Mouse (Mus musculus): Measurements from ENCODE around the gene Cpeb2. TPM values are rescaled to one million over a fixed set of nuclear protein-coding genes. Genes with fewer than 3 reads are reported as not detected.

The Cpeb2 gene
- polyA plus RNA-seq, 1 experiment from 2014 or later: 0.69 TPM

GRCm38 (mm10) chr5:43240729-43241128, 7.8 kb downstream of the Cpeb2 start:
- ATAC-seq (ENCODE audit: low read depth) (no peak), DNase-seq (no peak)

GRCm38 (mm10) chr5:43246236-43246635, 13.3 kb downstream of the Cpeb2 start:
- DNase-seq (no peak), ATAC-seq (ENCODE audit: low read depth) (no peak)
- Histone ChIP-seq H3K9ac (no peak overlapping the region), H3K27me3 (no peaks in the 10 kb centered on the region), H3K36me3 (no peaks in the 10 kb centered on the region), H3K4me3 (replicated peaks) (no peak overlapping the region), H3K9me3 (replicated peaks) (no peaks in the 10 kb centered on the region), H3K4me2 (no peak overlapping the region), H3K27ac (no peak overlapping the region), H3K4me1 (replicated peaks) (no peaks in the 10 kb centered on the region)
- WGBS (ENCODE audit: insufficient replicate concordance): 84% methylated on average over 8 of the region's 8 CpGs

More at GRCm38 (mm10) chr5:43240729-43241128, 7.8 kb downstream of the Cpeb2 start:
- Histone ChIP-seq H3K9ac (no peak overlapping the region), H3K27ac (no peak overlapping the region), H3K9me3 (replicated peaks) (no peaks in the 10 kb centered on the region), H3K36me3 (no peaks in the 10 kb centered on the region), H3K4me1 (replicated peaks) (peaks cover 13% of the 10 kb centered on the region), H3K27me3 (peaks cover 7% of the 10 kb centered on the region), H3K4me3 (replicated peaks) (no peak overlapping the region), H3K4me2 (no peak overlapping the region)

- Histone ChIP-seq H3K4me3 (replicated peaks) (no peak overlapping the region), H3K36me3 (no peaks in the 10 kb centered on the region), H3K4me2 (no peak overlapping the region), H3K4me1 (replicated peaks) (no peaks in the 10 kb centered on the region), H3K9ac (no peak overlapping the region), H3K9me3 (replicated peaks) (no peaks in the 10 kb centered on the region), H3K27me3 (no peaks in the 10 kb centered on the region), H3K27ac (no peak overlapping the region)
- 65% methylated on average over 6 of the region's 6 CpGs for WGBS (ENCODE audit: insufficient replicate concordance)
- no peak for DNase-seq
- no peak for ATAC-seq (ENCODE audit: low read depth)
These were observed 14.0 kb downstream of the Cpeb2 start for GRCm38 (mm10) chr5:43246954-43247353.

- Histone ChIP-seq H3K27me3 (no peaks in the 10 kb centered on the region), H3K4me2 (no peak overlapping the region), H3K4me3 (replicated peaks) (no peak overlapping the region), H3K4me1 (replicated peaks) (no peaks in the 10 kb centered on the region), H3K9me3 (replicated peaks) (no peaks in the 10 kb centered on the region), H3K36me3 (no peaks in the 10 kb centered on the region), H3K27ac (no peak overlapping the region), H3K9ac (no peak overlapping the region)
- ATAC-seq (ENCODE audit: low read depth): no peak
- no peak for DNase-seq
- 64% methylated on average over 3 of the region's 3 CpGs for WGBS (ENCODE audit: insufficient replicate concordance)
These were observed 15.0 kb downstream of the Cpeb2 start for GRCm38 (mm10) chr5:43248001-43248430.

DNA sequence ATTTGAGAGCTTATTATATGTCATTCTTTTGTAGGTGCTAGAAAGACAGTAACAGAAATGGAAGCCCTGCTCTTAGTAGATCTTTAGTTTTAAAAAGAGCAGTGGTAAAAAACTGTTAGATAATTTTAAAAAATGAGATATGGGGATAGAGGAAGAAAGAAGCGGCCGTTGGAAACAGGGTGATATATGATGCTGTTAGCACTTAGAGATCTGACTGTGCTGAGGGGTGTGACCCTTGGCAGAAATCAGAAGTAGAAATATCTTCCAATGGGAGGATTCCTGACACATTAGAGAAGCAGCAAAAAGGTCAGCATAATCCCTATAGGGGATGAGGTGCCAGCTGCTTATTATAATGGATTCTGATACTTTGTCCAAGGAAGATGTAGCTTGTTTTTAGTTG, 24.5 kb downstream of the Cpeb2 start:
- Histone ChIP-seq H3K9ac (no peak overlapping the region), H3K27me3 (no peaks in the 10 kb centered on the region), H3K27ac (no peak overlapping the region), H3K4me1 (replicated peaks) (no peaks in the 10 kb centered on the region), H3K36me3 (no peaks in the 10 kb centered on the region), H3K4me3 (replicated peaks) (no peak overlapping the region), H3K4me2 (no peak overlapping the region), H3K9me3 (replicated peaks) (no peaks in the 10 kb centered on the region)
- no peak for ATAC-seq (ENCODE audit: low read depth)
- 66% methylated on average over 2 of the region's 2 CpGs for WGBS (ENCODE audit: insufficient replicate concordance)
- no peak for DNase-seq

DNA sequence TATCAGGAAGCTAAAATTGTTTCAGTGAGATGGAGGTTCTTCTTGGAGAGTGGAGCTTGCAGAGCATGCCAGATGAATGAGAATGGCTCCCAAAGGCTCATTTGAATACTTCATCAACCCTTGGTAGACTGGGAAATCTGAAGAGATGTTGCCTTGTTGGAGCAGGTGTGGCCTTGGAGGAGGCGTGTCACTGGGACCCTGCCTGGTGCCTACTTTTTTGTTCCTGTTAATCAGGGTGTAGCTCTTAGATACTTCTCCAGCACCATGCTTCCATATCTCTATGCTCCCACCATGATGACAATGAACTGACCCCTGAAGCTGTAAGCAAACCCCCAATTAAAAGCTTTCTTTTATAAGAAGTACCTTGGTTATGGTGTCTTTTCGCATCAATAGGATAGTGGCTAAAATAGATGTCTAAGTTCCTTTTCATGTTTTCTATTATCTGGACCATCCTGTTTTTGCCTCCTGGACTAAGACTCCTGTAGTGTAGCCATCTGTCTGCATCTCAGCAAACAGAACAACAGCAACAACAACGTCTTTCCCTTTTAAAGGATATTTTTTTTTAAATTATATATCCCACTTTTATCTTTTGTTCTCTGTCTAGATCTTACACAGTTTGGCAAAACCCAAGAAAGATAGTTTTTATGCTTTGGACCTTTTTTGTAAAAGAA, 25.6 kb downstream of the Cpeb2 start:
- Histone ChIP-seq H3K36me3 (no peaks in the 10 kb centered on the region), H3K27me3 (no peaks in the 10 kb centered on the region), H3K4me1 (replicated peaks) (no peaks in the 10 kb centered on the region), H3K4me3 (replicated peaks) (no peak overlapping the region), H3K4me2 (no peak overlapping the region), H3K27ac (no peak overlapping the region), H3K9ac (no peak overlapping the region), H3K9me3 (replicated peaks) (no peaks in the 10 kb centered on the region)
- DNase-seq (no peak), ATAC-seq (ENCODE audit: low read depth) (no peak)
- 74% methylated on average over 3 of the region's 3 CpGs for WGBS (ENCODE audit: insufficient replicate concordance)

- Histone ChIP-seq H3K9me3 (replicated peaks) (no peaks in the 10 kb centered on the region), H3K9ac (no peak overlapping the region), H3K4me1 (replicated peaks) (no peaks in the 10 kb centered on the region), H3K4me2 (no peak overlapping the region), H3K4me3 (replicated peaks) (no peak overlapping the region), H3K36me3 (no peaks in the 10 kb centered on the region), H3K27me3 (no peaks in the 10 kb centered on the region), H3K27ac (no peak overlapping the region)
- WGBS (ENCODE audit: insufficient replicate concordance): 71% methylated on average over 6 of the region's 6 CpGs
- DNase-seq (no peak), ATAC-seq (ENCODE audit: low read depth) (no peak)
These were observed 28.8 kb downstream of the Cpeb2 start for GRCm38 (mm10) chr5:43261814-43262213.

DNA sequence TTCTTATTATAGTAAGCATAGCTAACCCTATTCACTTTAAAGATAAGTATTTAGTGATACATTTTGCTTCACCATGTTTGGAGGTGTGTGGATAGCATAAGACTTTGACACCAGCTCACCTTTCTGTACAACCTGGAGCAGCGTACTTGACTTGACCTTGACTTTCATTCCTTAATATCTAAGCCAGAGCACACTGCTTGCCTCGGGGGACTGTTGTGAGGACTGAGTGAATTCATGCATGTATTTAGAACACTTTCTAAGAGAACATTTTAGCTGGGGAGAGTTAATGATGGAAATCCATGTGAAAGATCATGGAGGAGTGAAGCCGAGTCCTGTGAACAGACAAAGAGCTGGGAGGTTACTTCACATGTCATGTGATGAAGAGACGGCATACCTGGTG, 31.0 kb downstream of the Cpeb2 start:
- no peak overlapping the region for H3K9ac ChIP-seq
- no peak overlapping the region for H3K4me2 ChIP-seq
- DNase-seq (no peak), ATAC-seq (ENCODE audit: low read depth) (no peak)
- H3K36me3 ChIP-seq: no peaks in the 10 kb centered on the region
- no peaks in the 10 kb centered on the region for H3K4me1 ChIP-seq (replicated peaks)
- no peaks in the 10 kb centered on the region for H3K9me3 ChIP-seq (replicated peaks)
- H3K27ac ChIP-seq: no peak overlapping the region
- no peak overlapping the region for H3K4me3 ChIP-seq (replicated peaks)
- H3K27me3 ChIP-seq: no peaks in the 10 kb centered on the region
- WGBS (ENCODE audit: insufficient replicate concordance): 74% methylated on average over 4 of the region's 4 CpGs

- Histone ChIP-seq H3K4me2 (no peak overlapping the region), H3K4me1 (replicated peaks) (no peaks in the 10 kb centered on the region), H3K9ac (no peak overlapping the region), H3K27me3 (no peaks in the 10 kb centered on the region), H3K27ac (no peak overlapping the region), H3K9me3 (replicated peaks) (no peaks in the 10 kb centered on the region), H3K4me3 (replicated peaks) (no peak overlapping the region), H3K36me3 (no peaks in the 10 kb centered on the region)
- 81% methylated on average over 2 of the region's 2 CpGs for WGBS (ENCODE audit: insufficient replicate concordance)
- ATAC-seq (ENCODE audit: low read depth) (no peak), DNase-seq (no peak)
These were observed 31.7 kb downstream of the Cpeb2 start for GRCm38 (mm10) chr5:43264696-43265095.

DNA sequence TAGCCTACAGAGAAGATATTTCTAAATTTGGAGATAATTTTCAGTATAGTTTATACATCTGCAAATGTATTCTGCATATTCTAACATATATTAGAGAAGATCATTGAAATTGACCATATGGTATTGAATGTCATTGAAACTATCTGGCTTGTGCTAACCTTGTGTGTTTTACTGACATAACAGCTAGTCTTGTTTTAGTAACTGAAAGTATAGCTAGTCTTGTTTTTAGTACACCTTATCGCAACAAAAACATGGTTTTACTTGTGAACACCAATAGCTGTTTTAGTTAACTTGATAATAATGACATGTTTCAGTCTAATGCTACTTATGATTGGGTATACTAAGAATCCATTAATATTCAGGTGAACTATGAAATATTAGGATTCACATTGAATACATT, 45.0 kb downstream of the Cpeb2 start:
- DNase-seq (no peak), ATAC-seq (ENCODE audit: low read depth) (no peak)
- no peaks in the 10 kb centered on the region for H3K27me3 ChIP-seq
- no peaks in the 10 kb centered on the region for H3K9me3 ChIP-seq (replicated peaks)
- no peak overlapping the region for H3K4me2 ChIP-seq
- H3K27ac ChIP-seq: no peak overlapping the region
- H3K9ac ChIP-seq: no peak overlapping the region
- no peaks in the 10 kb centered on the region for H3K4me1 ChIP-seq (replicated peaks)
- WGBS (ENCODE audit: insufficient replicate concordance): 81% methylated on average over 1 of the region's 1 CpGs
- H3K4me3 ChIP-seq (replicated peaks): no peak overlapping the region
- peaks cover 4% of the 10 kb centered on the region; the same call in 1 of the 2 replicates for H3K36me3 ChIP-seq

DNA sequence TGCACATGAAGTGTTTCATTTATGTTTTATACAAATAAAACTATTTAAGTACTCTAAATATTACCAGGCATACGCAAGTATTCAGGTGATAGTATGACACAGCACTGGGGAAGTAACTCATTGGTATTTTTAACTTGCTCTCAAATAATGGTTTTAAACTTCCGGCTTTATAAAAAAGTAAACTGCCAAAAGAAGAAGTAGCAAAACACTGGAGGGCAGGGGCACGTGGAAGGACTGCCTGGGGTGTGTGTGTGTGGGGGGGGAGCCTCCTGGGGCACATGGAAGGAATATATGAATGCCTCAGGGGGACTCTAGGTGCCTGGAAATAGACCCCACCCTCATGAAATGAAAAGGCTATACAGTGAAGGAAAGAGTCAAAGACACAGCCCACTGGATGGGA, 46.8 kb downstream of the Cpeb2 start:
- DNase-seq (no peak), ATAC-seq (ENCODE audit: low read depth) (no peak)
- no peak overlapping the region for H3K4me3 ChIP-seq (replicated peaks)
- no peaks in the 10 kb centered on the region for H3K9me3 ChIP-seq (replicated peaks)
- no peaks in the 10 kb centered on the region for H3K4me1 ChIP-seq (replicated peaks)
- peaks cover 4% of the 10 kb centered on the region; the same call in 1 of the 2 replicates for H3K36me3 ChIP-seq
- WGBS (ENCODE audit: insufficient replicate concordance): 48% methylated on average over 3 of the region's 3 CpGs
- no peak overlapping the region for H3K4me2 ChIP-seq
- no peak overlapping the region for H3K27ac ChIP-seq
- no peaks in the 10 kb centered on the region for H3K27me3 ChIP-seq
- H3K9ac ChIP-seq: no peak overlapping the region

GRCm38 (mm10) chr5:43285756-43286155, 52.8 kb downstream of the Cpeb2 start:
- no peak overlapping the region for H3K4me2 ChIP-seq
- H3K9ac ChIP-seq: no peak overlapping the region
- DNase-seq (no peak), ATAC-seq (ENCODE audit: low read depth) (no peak)
- no peaks in the 10 kb centered on the region for H3K27me3 ChIP-seq
- 66% methylated on average over 12 of the region's 12 CpGs for WGBS (ENCODE audit: insufficient replicate concordance)
- no peak overlapping the region for H3K4me3 ChIP-seq (replicated peaks)
- H3K9me3 ChIP-seq (replicated peaks): no peaks in the 10 kb centered on the region
- H3K27ac ChIP-seq: no peak overlapping the region
- H3K36me3 ChIP-seq: peaks cover 3% of the 10 kb centered on the region; the same call in 1 of the 2 replicates
- H3K4me1 ChIP-seq (replicated peaks): no peaks in the 10 kb centered on the region

All from liver, embryonic 13.5 days (tissue).